Mouse (Mus musculus) liver, postnatal 0 days (tissue): ENCODE data around the gene Usp15.
A peak's percentile ranks its signal among the peaks of the same experiment; 100 is the strongest.

Experiments
- CTCF ChIP-seq: sonication (generic); IDR thresholded peaks from 2 replicates; pipeline ENCODE4 v1.5.1; 2016; ENCODE audit warnings: antibody characterized with exemption, low read depth
- EP300 ChIP-seq: IDR thresholded peaks from 2 replicates; pipeline ENCODE4 v1.6.1; 2016; ENCODE audit warnings: antibody characterized with exemption, low read depth, mild to moderate bottlenecking

GRCm38 (mm10) chr10:123196835-123197559 lies at the start of gene Usp15:
- TF ChIP-seq CTCF (0 out of 2 replicates have a peak, but pooled peaks have one; percentile 5), EP300 (no peak)
